Mouse (Mus musculus) embryonic fibroblast, embryonic 13.5 days (primary cell): ENCODE results near the gene Grem2.

Experiments
- CTCF ChIP-seq: IDR thresholded peaks from 2 replicates; pipeline ENCODE4 v1.5.1; 2011; ENCODE audit warnings: mild to moderate bottlenecking, control low read depth, low read length, moderate library complexity, borderline replicate concordance; ENCODE audit not compliant: insufficient read depth
- POLR2A ChIP-seq: IDR thresholded peaks from 2 replicates; pipeline ENCODE4 v1.6.1; 2011; ENCODE audit warnings: low read depth, mild to moderate bottlenecking, control low read depth, low read length, moderate library complexity

DNA sequence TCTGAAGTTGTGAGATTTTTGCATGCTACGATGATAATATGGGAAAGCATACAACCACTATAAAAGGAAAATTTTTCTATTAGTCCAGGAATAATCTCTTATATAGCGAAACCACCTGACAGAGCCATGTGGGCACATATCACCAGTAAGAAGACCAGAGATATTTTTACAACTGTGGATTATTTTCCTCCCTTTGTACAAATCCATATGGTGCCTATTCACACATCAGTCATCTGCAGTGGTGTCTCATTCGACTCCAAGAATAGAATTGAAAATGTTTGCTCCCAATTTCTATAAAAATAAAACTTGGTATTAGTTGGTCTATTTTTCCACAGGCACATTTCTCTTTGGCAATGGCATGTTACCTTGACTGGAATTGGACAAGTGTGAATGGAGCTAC lies 11.8 kb downstream of the Grem2 start:
- TF ChIP-seq CTCF (no peak), POLR2A (no peak)
